Mouse (Mus musculus): Measurements from ENCODE around the gene Gab2. TPM values are rescaled to one million over a fixed set of nuclear protein-coding genes. Genes with fewer than 3 reads are reported as not detected.

Gene Gab2
- polyA plus RNA-seq, 1 experiment = 6.2 TPM

- WGBS = 97% methylated on average over 15 of the region's 15 CpGs
- H3K27ac ChIP-seq (ENCODE audit: control insufficient read depth, insufficient read depth, low read length) = no peak overlapping the region
- H3K36me3 ChIP-seq (ENCODE audit: control insufficient read depth, insufficient read depth, low read length) = no peaks in the 10 kb centered on the region
- H3K4me3 ChIP-seq (ENCODE audit: control insufficient read depth, insufficient read depth, low read length) = no peak overlapping the region
- no peak for TF ChIP-seq POLR2A (IDR thresholded peaks at IDR 0.05; ENCODE audit: control insufficient read depth, extremely low read depth, insufficient read depth, low read length, poor library complexity)
- H3K27me3 ChIP-seq (ENCODE audit: control insufficient read depth, insufficient read depth, low read length) = no peaks in the 10 kb centered on the region
- DNase-seq = no peak
- no peaks in the 10 kb centered on the region for H3K4me1 ChIP-seq (replicated peaks; ENCODE audit: control insufficient read depth, insufficient read depth, low read length)
These were observed 266.1 kb downstream of the Gab2 start for GRCm38 (mm10) chr7:97347464-97347863.

DNA sequence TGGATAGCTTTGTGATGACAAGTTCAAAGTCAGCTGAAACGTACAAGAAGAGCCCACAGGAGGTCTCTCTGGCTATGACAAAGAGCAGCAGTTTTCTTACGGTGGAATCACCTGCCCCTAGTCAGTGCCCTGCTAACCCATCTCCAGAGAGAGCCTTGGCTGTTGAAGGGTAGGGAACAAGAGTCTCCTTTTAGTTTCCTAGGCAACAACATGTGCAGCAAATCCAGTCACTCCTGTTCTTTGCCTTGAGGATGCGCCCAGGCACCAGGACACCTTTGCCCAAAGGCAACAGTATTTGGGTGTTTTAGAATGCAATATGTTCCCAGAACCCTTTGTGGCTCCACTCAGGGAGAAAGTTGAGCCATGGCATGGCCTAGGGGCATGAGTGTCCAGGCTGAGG is 266.9 kb downstream of the Gab2 start:
- TF ChIP-seq POLR2A (IDR thresholded peaks at IDR 0.05; ENCODE audit: control insufficient read depth, extremely low read depth, insufficient read depth, low read length, poor library complexity) (no peak), CTCF (IDR thresholded peaks at IDR 0.05; ENCODE audit: borderline replicate concordance, control insufficient read depth, extremely low read depth, insufficient read depth, low read length, poor library complexity) (no peak)

GRCm38 (mm10) chr7:97348836-97349235 is 267.4 kb downstream of the Gab2 start:
- TF ChIP-seq CTCF (IDR thresholded peaks at IDR 0.05; ENCODE audit: borderline replicate concordance, control insufficient read depth, extremely low read depth, insufficient read depth, low read length, poor library complexity) (no peak), POLR2A (IDR thresholded peaks at IDR 0.05; ENCODE audit: control insufficient read depth, extremely low read depth, insufficient read depth, low read length, poor library complexity) (no peak)
- no peak for DNase-seq
- H3K27ac ChIP-seq (ENCODE audit: control insufficient read depth, insufficient read depth, low read length) = no peak overlapping the region
- 94% methylated on average over 5 of the region's 5 CpGs for WGBS
- no peaks in the 10 kb centered on the region for H3K27me3 ChIP-seq (ENCODE audit: control insufficient read depth, insufficient read depth, low read length)
- H3K4me1 ChIP-seq (replicated peaks; ENCODE audit: control insufficient read depth, insufficient read depth, low read length) = no peaks in the 10 kb centered on the region
- no peaks in the 10 kb centered on the region for H3K36me3 ChIP-seq (ENCODE audit: control insufficient read depth, insufficient read depth, low read length)
- H3K4me3 ChIP-seq (ENCODE audit: control insufficient read depth, insufficient read depth, low read length) = no peak overlapping the region

More for the DNA sequence above, 266.9 kb downstream of the Gab2 start:
- DNase-seq = no peak
- Histone ChIP-seq H3K4me3 (ENCODE audit: control insufficient read depth, insufficient read depth, low read length) (no peak overlapping the region), H3K27ac (ENCODE audit: control insufficient read depth, insufficient read depth, low read length) (no peak overlapping the region), H3K36me3 (ENCODE audit: control insufficient read depth, insufficient read depth, low read length) (no peaks in the 10 kb centered on the region), H3K27me3 (ENCODE audit: control insufficient read depth, insufficient read depth, low read length) (no peaks in the 10 kb centered on the region), H3K4me1 (replicated peaks; ENCODE audit: control insufficient read depth, insufficient read depth, low read length) (no peaks in the 10 kb centered on the region)
- WGBS = 70% methylated on average over 3 of the region's 3 CpGs

GRCm38 (mm10) chr7:97349438-97349837 is 268.1 kb downstream of the Gab2 start:
- no peaks in the 10 kb centered on the region for H3K4me1 ChIP-seq (replicated peaks; ENCODE audit: control insufficient read depth, insufficient read depth, low read length)
- WGBS = 96% methylated on average over 6 of the region's 6 CpGs
- DNase-seq = no peak
- TF ChIP-seq CTCF (IDR thresholded peaks at IDR 0.05; ENCODE audit: borderline replicate concordance, control insufficient read depth, extremely low read depth, insufficient read depth, low read length, poor library complexity) (no peak), POLR2A (IDR thresholded peaks at IDR 0.05; ENCODE audit: control insufficient read depth, extremely low read depth, insufficient read depth, low read length, poor library complexity) (no peak)
- H3K36me3 ChIP-seq (ENCODE audit: control insufficient read depth, insufficient read depth, low read length) = no peaks in the 10 kb centered on the region
- H3K4me3 ChIP-seq (ENCODE audit: control insufficient read depth, insufficient read depth, low read length) = no peak overlapping the region
- H3K27me3 ChIP-seq (ENCODE audit: control insufficient read depth, insufficient read depth, low read length) = no peaks in the 10 kb centered on the region
- H3K27ac ChIP-seq (ENCODE audit: control insufficient read depth, insufficient read depth, low read length) = no peak overlapping the region

- WGBS = over 99% methylated on average over 5 of the region's 5 CpGs
- Histone ChIP-seq H3K4me1 (replicated peaks; ENCODE audit: control insufficient read depth, insufficient read depth, low read length) (no peaks in the 10 kb centered on the region), H3K27me3 (ENCODE audit: control insufficient read depth, insufficient read depth, low read length) (no peaks in the 10 kb centered on the region), H3K27ac (ENCODE audit: control insufficient read depth, insufficient read depth, low read length) (no peak overlapping the region), H3K36me3 (ENCODE audit: control insufficient read depth, insufficient read depth, low read length) (no peaks in the 10 kb centered on the region), H3K4me3 (ENCODE audit: control insufficient read depth, insufficient read depth, low read length) (no peak overlapping the region)
- DNase-seq = no peak
- TF ChIP-seq CTCF (IDR thresholded peaks at IDR 0.05; ENCODE audit: borderline replicate concordance, control insufficient read depth, extremely low read depth, insufficient read depth, low read length, poor library complexity) (no peak), POLR2A (IDR thresholded peaks at IDR 0.05; ENCODE audit: control insufficient read depth, extremely low read depth, insufficient read depth, low read length, poor library complexity) (no peak)
These were observed 269.5 kb downstream of the Gab2 start for GRCm38 (mm10) chr7:97350891-97351290.

- TF ChIP-seq POLR2A (IDR thresholded peaks at IDR 0.05; ENCODE audit: control insufficient read depth, extremely low read depth, insufficient read depth, low read length, poor library complexity) (no peak), CTCF (IDR thresholded peaks at IDR 0.05; ENCODE audit: borderline replicate concordance, control insufficient read depth, extremely low read depth, insufficient read depth, low read length, poor library complexity) (no peak)
- Histone ChIP-seq H3K36me3 (ENCODE audit: control insufficient read depth, insufficient read depth, low read length) (no peaks in the 10 kb centered on the region), H3K4me3 (ENCODE audit: control insufficient read depth, insufficient read depth, low read length) (no peak overlapping the region), H3K4me1 (replicated peaks; ENCODE audit: control insufficient read depth, insufficient read depth, low read length) (no peaks in the 10 kb centered on the region), H3K27ac (ENCODE audit: control insufficient read depth, insufficient read depth, low read length) (no peak overlapping the region), H3K27me3 (ENCODE audit: control insufficient read depth, insufficient read depth, low read length) (no peaks in the 10 kb centered on the region)
- 91% methylated on average over 11 of the region's 11 CpGs for WGBS
- no peak for DNase-seq
These were observed 270.6 kb downstream of the Gab2 start for GRCm38 (mm10) chr7:97351792-97352513.

- no peaks in the 10 kb centered on the region for H3K36me3 ChIP-seq (ENCODE audit: control insufficient read depth, insufficient read depth, low read length)
- H3K4me3 ChIP-seq (ENCODE audit: control insufficient read depth, insufficient read depth, low read length) = no peak overlapping the region
- 97% methylated on average over 6 of the region's 6 CpGs for WGBS
- DNase-seq = no peak
- no peaks in the 10 kb centered on the region for H3K27me3 ChIP-seq (ENCODE audit: control insufficient read depth, insufficient read depth, low read length)
- no peak for TF ChIP-seq CTCF (IDR thresholded peaks at IDR 0.05; ENCODE audit: borderline replicate concordance, control insufficient read depth, extremely low read depth, insufficient read depth, low read length, poor library complexity)
- no peak for TF ChIP-seq POLR2A (IDR thresholded peaks at IDR 0.05; ENCODE audit: control insufficient read depth, extremely low read depth, insufficient read depth, low read length, poor library complexity)
- no peak overlapping the region for H3K27ac ChIP-seq (ENCODE audit: control insufficient read depth, insufficient read depth, low read length)
- H3K4me1 ChIP-seq (replicated peaks; ENCODE audit: control insufficient read depth, insufficient read depth, low read length) = no peaks in the 10 kb centered on the region
These were observed 272.0 kb downstream of the Gab2 start for GRCm38 (mm10) chr7:97353356-97353755.
